Mouse (Mus musculus) liver, adult 2 months (tissue): Measurements from ENCODE around the gene Stat5b.

Source experiments
- CTCF ChIP-seq: fragments of 200-500 bp; IDR thresholded peaks from 2 replicates; pipeline ENCODE4 v1.5.1; 2011; ENCODE audit warnings: low read depth, low read length, control low read depth
- POLR2A ChIP-seq: fragments of 200-500 bp; IDR thresholded peaks from 2 replicates; pipeline ENCODE4 v1.6.1; 2011; ENCODE audit warnings: low read length, control low read depth; ENCODE audit not compliant: insufficient read depth; ENCODE audit errors: extremely low read depth

GRCm38 (mm10) chr11:100829691-100830090 lies 20.8 kb downstream of the Stat5b start:
- TF ChIP-seq POLR2A (no peak), CTCF (no peak)
